Mouse (Mus musculus) frontal cortex, postnatal 10 days (tissue): Measurements from ENCODE around the gene Med17.
A peak's percentile ranks its signal among the peaks of the same experiment; 100 is the strongest.

Experiments
- DNase-seq, 2 experiments: peaks; one replicate each; pipeline ENCODE4 v3.0.0; 2022; ENCODE audit warnings: low spot score in 2 of 2, mixed read lengths in 1 of 2

The Med17 gene

GRCm38 (mm10) chr9:15288402-15288801, 8.7 kb upstream of the Med17 start:
- DNase-seq, result no peak

- no peak for DNase-seq
Measured at GRCm38 (mm10) chr9:15287846-15288245, 8.1 kb upstream of the Med17 start.

- no peak for DNase-seq
Measured at GRCm38 (mm10) chr9:15285443-15285842, 5.7 kb upstream of the Med17 start.

DNA sequence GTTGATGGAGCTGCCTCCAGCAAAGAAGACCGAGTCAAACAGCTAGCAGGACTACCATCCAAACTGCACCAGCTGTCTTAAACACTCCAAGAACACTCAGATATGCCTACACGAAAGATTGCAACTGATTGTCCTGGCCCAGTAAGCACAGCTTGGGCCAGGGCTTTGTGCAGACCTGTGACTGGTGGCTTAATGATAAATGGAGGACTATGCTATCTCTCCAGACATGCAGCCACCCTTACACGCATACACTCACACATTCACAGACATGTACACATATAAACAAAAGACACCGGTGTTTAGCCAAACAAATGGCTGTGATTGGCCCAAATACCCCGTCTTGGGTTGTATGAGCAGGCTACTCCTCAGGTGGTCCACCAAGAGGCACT, 754 bp upstream of the Med17 start:
- DNase-seq, result no peak

GRCm38 (mm10) chr9:15279139-15279648, 537 bp downstream of the Med17 start:
- no peak for DNase-seq

GRCm38 (mm10) chr9:15278343-15278742, 1.4 kb downstream of the Med17 start:
- DNase-seq, result no peak

DNA sequence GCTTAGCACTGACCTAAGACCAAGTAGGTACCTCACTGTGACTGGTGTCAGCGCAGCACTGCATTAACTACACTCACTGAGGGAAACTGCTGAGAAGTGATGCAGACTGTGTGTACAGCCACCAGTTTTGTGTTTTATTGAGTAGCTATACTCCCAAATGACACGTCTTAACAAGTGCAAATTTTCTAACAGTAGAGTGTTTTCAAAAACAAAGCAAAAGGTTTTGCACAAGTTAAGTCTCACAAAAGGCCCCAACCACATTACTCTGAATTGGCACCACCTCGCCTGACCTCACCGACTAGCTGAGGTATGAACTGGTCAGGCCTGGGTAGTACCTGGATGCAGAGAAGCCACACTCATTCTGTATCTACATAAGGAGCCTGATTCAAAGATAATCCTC, 2.9 kb downstream of the Med17 start:
- DNase-seq, result no peak

- DNase-seq, result no peak
Measured at GRCm38 (mm10) chr9:15273981-15274380, 5.8 kb downstream of the Med17 start.

DNA sequence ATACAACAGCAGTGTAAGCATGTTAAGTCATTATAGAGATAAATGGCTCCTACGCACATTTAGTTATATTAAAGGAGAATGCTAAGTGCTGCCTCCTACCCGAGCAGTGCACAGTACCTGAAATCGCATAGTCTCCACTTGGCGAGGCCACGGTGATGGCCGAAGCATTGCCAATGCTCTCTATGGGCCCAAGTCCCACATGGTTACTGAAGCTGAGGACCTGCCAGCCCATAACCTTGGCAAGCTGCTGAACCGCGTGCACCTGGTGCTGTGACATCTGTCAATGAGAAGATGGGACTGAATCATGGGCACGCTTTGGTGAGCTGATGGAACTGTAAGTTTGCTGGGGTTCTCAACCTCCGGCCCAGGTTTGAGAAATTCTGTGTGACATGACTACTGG, 16.2 kb downstream of the Med17 start:
- no peak for DNase-seq

DNA sequence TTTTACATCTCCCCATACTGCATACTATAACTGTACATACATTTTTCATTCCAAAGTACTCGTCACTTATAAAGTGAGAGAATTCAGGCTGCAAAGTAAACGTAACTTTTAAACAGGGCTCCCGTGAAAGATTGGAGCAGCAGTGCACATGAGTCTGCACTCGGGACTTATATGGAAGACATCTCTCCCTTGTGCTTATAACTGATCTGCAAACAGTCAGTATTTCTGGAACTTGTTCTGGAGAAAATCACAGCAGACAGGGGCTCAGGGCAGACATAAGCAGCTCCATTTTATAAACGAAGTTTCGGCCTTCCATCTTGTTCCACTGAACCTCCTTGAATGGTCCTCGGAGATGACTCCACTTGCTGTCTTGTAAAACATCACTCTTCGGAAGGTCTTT, 17.8 kb downstream of the Med17 start:
- DNase-seq, result no peak

GRCm38 (mm10) chr9:15256214-15256613, 23.5 kb downstream of the Med17 start:
- DNase-seq, result no peak

- DNase-seq, result no peak
Measured at GRCm38 (mm10) chr9:15254501-15254900, 25.2 kb downstream of the Med17 start.

GRCm38 (mm10) chr9:15252196-15252595, 27.5 kb downstream of the Med17 start:
- DNase-seq, result no peak

DNA sequence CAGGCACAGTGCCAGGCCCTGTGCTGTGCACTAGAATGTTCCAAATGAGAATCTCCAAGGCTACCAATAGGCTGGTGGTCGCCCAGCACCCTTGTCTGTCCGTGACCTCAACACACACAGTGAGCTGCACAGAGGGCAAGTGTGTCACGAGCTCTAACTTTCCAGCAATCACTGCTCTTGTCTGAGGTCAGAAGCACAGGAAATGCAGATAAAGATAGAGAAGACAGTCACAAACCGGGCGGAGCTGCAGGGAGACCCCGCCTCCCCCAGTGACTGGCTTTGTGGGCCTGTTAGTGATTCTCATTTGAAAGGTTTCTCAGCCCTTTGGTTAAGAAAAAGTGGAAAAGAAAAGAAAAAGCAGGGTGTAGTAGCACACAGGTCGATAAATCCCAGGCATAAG, 29.4 kb downstream of the Med17 start:
- DNase-seq, result no peak

- no peak for DNase-seq
Measured at GRCm38 (mm10) chr9:15245319-15246075, 34.2 kb downstream of the Med17 start.

DNA sequence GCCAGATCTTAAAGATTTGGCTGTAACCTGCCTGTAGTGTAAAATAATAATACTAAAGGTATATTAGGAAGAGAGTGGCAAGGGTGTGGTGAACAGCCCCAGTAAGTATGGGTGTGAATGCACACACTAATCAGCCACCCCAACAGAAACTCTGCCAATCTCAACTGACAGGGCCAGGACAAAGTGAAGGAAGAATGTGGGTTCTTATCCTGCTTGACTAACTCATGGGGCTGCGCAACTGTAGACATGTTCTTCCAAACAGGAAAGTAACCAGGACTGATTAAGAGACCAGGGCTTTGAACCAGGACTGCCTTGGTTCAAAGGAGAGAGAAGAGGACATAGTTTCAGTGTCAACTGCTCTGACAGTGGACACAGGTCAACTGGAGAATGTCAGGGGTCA, 37.6 kb downstream of the Med17 start:
- DNase-seq, result no peak

GRCm38 (mm10) chr9:15241596-15241939, 38.2 kb downstream of the Med17 start:
- DNase-seq, result peak in 1 of 2 experiments; percentile 35

GRCm38 (mm10) chr9:15240863-15241595, 38.7 kb downstream of the Med17 start:
- DNase-seq, result no peak

GRCm38 (mm10) chr9:15240006-15240405, 39.7 kb downstream of the Med17 start:
- DNase-seq, result no peak

DNA sequence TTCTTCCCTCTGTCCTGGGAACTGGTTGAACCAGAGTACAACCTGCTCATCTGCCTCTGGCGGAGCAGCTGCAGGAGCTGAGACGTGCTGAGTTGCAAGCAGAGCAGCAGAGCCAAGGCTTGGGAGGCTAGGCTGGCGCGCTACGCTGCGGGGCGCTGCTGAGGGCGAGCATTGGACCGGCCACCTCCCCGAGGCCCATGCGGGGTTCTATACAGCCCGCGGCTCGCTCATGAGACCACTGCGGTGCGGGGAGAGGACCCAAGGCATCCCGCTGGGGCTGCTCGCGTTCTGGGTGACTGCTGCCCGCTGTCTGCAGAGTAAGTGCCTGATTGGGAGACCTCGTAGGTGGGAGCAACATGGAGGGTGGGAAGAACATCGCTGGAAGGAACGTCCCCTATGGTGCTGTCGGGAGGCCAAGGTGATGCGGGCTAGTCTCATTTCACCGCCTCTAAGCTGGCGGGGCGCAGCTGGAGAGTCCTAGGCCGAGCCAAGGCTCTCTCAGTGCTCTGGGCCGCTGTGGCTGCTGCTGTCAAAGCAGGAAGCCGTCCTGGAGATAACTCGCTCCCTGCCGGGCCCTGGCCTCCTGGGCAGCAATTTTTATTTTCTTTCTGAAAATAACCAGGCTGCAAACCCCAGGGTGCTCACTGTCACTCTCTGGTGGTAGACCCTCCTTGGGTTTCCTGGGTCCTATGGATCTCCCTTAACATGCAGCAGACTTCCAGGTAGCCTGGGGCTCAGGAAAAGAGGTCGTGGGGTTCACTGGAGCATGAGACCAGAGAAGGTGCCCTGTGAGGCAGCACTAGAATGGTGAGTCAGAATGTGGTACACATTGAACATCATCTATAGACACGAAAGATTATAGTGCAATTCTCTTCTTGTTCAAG, 40.4 kb downstream of the Med17 start, which contains the start of gene Vstm5:
Gene Vstm5 (plus strand): TSS at position 4 of the 884 bp plus-strand sequence.
- peak in 1 of 2 experiments; percentile 36 for DNase-seq

DNA sequence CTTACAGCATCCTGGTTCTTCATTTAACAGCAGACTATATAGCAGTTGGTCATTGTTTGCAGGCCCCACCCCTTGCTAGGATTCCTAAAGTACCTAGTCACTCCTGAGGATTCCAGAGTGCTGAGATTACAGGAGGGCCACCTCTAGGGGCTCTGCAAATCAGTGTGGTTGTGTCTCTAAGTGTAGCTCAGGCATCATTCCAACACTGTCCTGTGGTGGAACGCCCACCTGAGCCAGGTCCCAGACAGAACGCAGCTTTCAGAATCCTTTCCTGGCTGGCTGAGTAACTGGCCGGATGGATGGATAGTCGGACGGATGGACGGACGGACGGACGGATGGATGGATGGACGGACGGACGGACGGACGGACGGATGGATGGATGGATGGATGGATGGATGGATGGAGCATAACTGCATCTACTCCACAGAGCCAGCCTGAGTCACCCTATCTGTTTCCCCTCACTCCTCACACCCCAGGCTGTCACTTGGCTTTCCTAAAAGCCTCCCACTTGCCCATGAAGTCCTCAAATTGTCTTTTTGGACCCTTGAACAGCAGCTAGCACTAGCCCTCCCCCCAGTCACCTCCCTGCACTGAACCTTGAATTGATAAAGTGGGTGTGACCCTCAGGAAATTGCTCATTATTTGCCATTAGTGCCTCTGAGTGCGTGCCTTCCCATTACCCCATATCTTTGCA, 41.3 kb downstream of the Med17 start:
- DNase-seq, result no peak
